Mouse (Mus musculus) right cerebral cortex, adult 2 months (tissue): ENCODE results near the gene Olfr350.

Experiments used
- DNase-seq, 2 experiments: peaks; one replicate each; pipeline ENCODE4 v3.0.0; 2021 to 2022; ENCODE audit warnings: low spot score in 2 of 2

Olfr350 gene

DNA sequence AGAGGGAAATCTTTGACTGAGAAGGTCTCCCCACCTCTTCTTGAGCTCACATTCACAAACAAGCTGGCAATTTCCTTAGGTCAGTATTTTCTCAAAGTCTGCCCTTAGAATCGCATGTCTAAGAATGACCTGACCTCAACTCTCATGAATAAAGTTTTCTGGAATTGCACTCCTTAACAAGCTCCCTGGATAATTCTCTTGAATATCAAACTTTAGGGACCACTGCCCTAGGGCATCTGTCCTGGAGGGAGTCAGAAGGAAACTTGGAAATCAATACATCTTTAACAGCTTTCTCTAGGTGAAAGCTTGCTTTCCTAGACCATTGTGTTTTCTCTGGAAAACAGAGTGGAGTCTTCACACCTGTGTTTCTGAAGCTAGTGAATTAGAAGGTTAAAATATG lies at the start of gene Olfr350:
TSS of gene Olfr350 (plus strand) at position 301 of the 400 bp plus-strand sequence.
- no peak for DNase-seq

DNA sequence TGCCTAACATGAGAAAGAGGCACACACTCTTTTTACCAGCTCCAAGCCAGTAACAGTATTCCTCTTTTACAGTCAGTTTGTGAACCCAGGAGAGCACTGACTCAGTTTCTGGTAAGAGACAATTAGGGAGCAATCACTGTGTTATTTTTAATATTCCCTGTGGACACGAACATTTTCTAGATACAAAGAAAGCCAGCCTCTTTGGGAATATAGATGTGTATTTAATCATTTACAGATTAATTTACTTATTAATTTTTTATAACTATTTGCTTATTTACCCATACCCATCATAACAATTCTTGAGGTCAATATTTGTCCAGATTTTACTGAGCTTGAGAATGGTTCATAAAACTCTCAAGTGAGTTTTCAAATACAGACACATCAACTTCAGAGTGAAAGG lies 29.2 kb upstream of the Olfr350 start, which contains the start of gene Olfr3:
TSS of gene Olfr3 (minus strand) at position 101 of the 400 bp plus-strand sequence.
- no peak for DNase-seq

DNA sequence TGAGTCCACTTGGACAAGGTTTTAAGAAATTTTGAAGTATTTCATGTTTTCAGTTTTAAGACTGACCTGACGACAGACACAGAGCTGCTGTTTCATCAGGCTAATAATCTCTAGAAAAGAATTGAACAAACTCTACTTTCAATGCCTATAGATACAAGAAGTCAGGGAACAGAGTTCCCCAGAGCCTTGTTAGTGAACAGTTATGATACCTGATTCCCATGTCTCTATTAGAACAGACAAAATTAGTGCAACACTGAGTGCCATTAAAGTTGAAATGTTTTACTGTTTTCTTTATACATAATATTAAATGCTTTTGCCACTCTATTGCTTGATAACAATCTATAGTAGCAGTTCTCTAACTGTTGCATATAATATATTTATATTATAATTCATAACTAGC lies 16.4 kb downstream of the Olfr350 start, which contains the start of gene Olfr351:
TSS of gene Olfr351 (minus strand) at position 101 of the 400 bp plus-strand sequence.
- no peak for DNase-seq

DNA sequence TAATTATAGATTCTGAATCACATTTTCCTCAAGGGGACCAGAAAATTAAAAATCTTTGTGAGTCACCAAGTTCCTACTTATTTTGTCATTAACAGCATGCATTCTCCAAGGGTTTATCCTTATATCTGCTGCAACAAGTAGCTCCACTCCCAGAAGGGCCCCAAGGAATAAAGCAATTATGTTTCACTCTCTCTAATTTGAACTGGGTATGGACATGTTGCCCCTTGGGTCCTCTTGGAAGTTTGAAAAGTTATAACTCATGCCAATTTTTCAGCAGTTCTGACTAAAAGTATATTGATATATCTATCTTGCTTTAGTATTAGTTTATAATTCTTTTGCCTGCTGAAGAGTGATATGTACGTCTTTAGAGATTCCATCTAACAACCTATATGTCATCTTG lies 22.1 kb downstream of the Olfr350 start, which contains the start of gene Olfr352:
TSS of gene Olfr352 (plus strand) at position 301 of the 400 bp plus-strand sequence.
- no peak for DNase-seq

DNA sequence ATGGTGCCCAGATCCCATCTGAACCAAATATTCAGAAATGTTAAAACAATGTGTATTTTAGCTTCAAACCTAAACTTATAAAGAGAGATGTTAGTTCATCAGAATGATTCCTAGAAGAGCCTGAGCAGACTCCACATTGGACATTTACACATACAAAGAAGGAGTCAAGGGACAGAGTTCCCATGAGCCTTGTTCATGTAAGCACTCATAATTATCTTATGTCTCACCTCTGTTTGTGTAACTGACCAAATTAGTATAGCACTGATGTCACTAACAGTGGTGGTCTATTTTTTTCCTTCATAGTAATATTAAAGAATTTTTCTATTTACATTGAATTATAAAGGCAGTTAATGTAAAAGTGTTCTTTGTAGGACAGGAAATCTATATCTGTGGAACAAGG lies 46.7 kb downstream of the Olfr350 start, which contains the start of gene Olfr353:
TSS of gene Olfr353 (minus strand) at position 101 of the 400 bp plus-strand sequence.
- no peak for DNase-seq

DNA sequence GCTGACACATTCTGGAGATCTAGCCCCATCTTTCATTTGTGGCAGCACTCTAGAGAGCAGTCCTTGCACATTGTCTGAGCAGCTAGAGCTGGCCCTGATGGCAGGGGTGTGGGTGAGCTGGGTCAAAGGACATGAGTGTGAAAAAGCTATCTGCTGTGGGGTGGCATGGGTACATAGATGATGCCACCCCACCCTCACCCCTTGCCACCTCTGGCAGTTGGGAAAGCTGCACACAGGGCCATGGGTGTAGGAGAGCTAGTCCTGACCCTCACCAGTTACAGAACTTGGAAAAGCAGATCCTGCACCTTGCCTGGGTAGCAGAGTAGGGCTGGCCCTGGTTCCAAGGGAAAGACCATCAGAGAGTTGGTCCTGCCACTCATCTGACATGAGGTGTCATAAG lies 51.0 kb downstream of the Olfr350 start:
- DNase-seq = no peak
